Mouse (Mus musculus): ENCODE data around the gene Pld2. TPM values are rescaled to one million over a fixed set of nuclear protein-coding genes. Genes with fewer than 3 reads are reported as not detected.
"Not testable (repeated sequence)": the region's sequence is repeated elsewhere in the genome, so short reads cannot be mapped to it uniquely, and the experiment has no call there.

The Pld2 gene
- polyA plus RNA-seq, 1 experiment from 2014 or later = 4.5 TPM

- H3K4me1 ChIP-seq; H3K27me3 ChIP-seq; H3K4me2 ChIP-seq (replicated peaks); H3K9me3 ChIP-seq; H3K4me3 ChIP-seq; H3K27ac ChIP-seq; H3K9ac ChIP-seq; ATAC-seq (ENCODE audit: low FRiP score, low read depth): not testable (repeated sequence)
- H3K36me3 ChIP-seq = peaks cover 38% of the 10 kb centered on the region
- 78% methylated on average over 2 of the region's 2 CpGs for WGBS
These were observed 8.8 kb upstream of the Pld2 start for GRCm38 (mm10) chr11:70531065-70531464.

GRCm38 (mm10) chr11:70532839-70533238 lies 7.0 kb upstream of the Pld2 start, which contains the start of gene Gm40193:
Gm40193 (minus strand) TSS chr11:70532939.
- Histone ChIP-seq H3K9ac (no peak within 1 kb of the TSS), H3K4me3 (no peak within 1 kb of the TSS), H3K9me3 (no peaks in the 10 kb centered on the region), H3K36me3 (peaks cover 20% of the 10 kb centered on the region), H3K27me3 (peaks cover 3% of the 10 kb centered on the region; the same call in 1 of the 2 replicates), H3K27ac (no peak within 1 kb of the TSS), H3K4me2 (replicated peaks) (no peak within 1 kb of the TSS), H3K4me1 (no peaks in the 10 kb centered on the region)
- 77% methylated on average over 6 of the region's 6 CpGs for WGBS
- no peak for ATAC-seq (ENCODE audit: low FRiP score, low read depth)

- Histone ChIP-seq H3K27me3 (peaks cover 55% of the 10 kb centered on the region), H3K4me1 (peaks cover 7% of the 10 kb centered on the region; the same call in 1 of the 2 replicates), H3K4me3 (peak overlapping the region; percentile 67), H3K9ac (peak overlapping the region; percentile 77), H3K4me2 (replicated peaks) (peak overlapping the region; percentile 86), H3K36me3 (no peaks in the 10 kb centered on the region), H3K9me3 (no peaks in the 10 kb centered on the region), H3K27ac (no peak overlapping the region)
- 19% methylated on average over 9 of the region's 9 CpGs for WGBS
- ATAC-seq (ENCODE audit: low FRiP score, low read depth) = no peak
These were observed 441 bp upstream of the Pld2 start for GRCm38 (mm10) chr11:70539423-70539822.

- Histone ChIP-seq H3K4me1 (peaks cover 7% of the 10 kb centered on the region; the same call in 1 of the 2 replicates), H3K27me3 (peaks cover 55% of the 10 kb centered on the region), H3K9me3 (no peaks in the 10 kb centered on the region), H3K9ac (no peak overlapping the region), H3K4me3 (peak overlapping the region; percentile 67), H3K36me3 (no peaks in the 10 kb centered on the region), H3K27ac (no peak overlapping the region), H3K4me2 (replicated peaks) (peak overlapping the region; percentile 86)
- no peak for ATAC-seq (ENCODE audit: low FRiP score, low read depth)
- WGBS = 89% methylated on average over 7 of the region's 7 CpGs
These were observed 1.1 kb downstream of the Pld2 start for GRCm38 (mm10) chr11:70540928-70541327.

GRCm38 (mm10) chr11:70541415-70541814 lies 1.6 kb downstream of the Pld2 start:
- Histone ChIP-seq H3K4me2 (replicated peaks) (no peak overlapping the region), H3K9me3 (no peaks in the 10 kb centered on the region), H3K27me3 (peaks cover 55% of the 10 kb centered on the region), H3K4me3 (no peak overlapping the region), H3K27ac (no peak overlapping the region), H3K4me1 (peaks cover 7% of the 10 kb centered on the region; the same call in 1 of the 2 replicates), H3K9ac (no peak overlapping the region), H3K36me3 (no peaks in the 10 kb centered on the region)
- ATAC-seq (ENCODE audit: low FRiP score, low read depth) = no peak
- WGBS = 74% methylated on average over 5 of the region's 5 CpGs

GRCm38 (mm10) chr11:70544496-70544895 lies 4.6 kb downstream of the Pld2 start:
- WGBS = 62% methylated on average over 7 of the region's 7 CpGs
- no peaks in the 10 kb centered on the region for H3K36me3 ChIP-seq
- H3K27me3 ChIP-seq = peaks cover 39% of the 10 kb centered on the region
- ATAC-seq (ENCODE audit: low FRiP score, low read depth) = no peak
- H3K4me2 ChIP-seq (replicated peaks) = no peak overlapping the region
- peaks cover 7% of the 10 kb centered on the region; the same call in 1 of the 2 replicates for H3K4me1 ChIP-seq
- no peak overlapping the region for H3K4me3 ChIP-seq
- H3K27ac ChIP-seq = no peak overlapping the region
- H3K9ac ChIP-seq = no peak overlapping the region
- no peaks in the 10 kb centered on the region for H3K9me3 ChIP-seq

GRCm38 (mm10) chr11:70551526-70551925 lies 11.7 kb downstream of the Pld2 start:
- Histone ChIP-seq H3K36me3 (peaks cover 2% of the 10 kb centered on the region; the same call in 1 of the 2 replicates), H3K27me3 (no peaks in the 10 kb centered on the region), H3K4me1 (0 out of 2 replicates have a peak, but pooled peaks cover 3% of the 10 kb centered on the region), H3K4me3 (no peak overlapping the region), H3K4me2 (replicated peaks) (no peak overlapping the region), H3K9me3 (no peaks in the 10 kb centered on the region), H3K27ac (no peak overlapping the region), H3K9ac (no peak overlapping the region)
- ATAC-seq (ENCODE audit: low FRiP score, low read depth) = no peak
- WGBS = 87% methylated on average over 8 of the region's 8 CpGs

- Histone ChIP-seq H3K27ac (no peak overlapping the region), H3K4me2 (replicated peaks) (no peak overlapping the region), H3K4me3 (no peak overlapping the region), H3K27me3 (no peaks in the 10 kb centered on the region), H3K36me3 (peaks cover 3% of the 10 kb centered on the region; the same call in 1 of the 2 replicates), H3K4me1 (0 out of 2 replicates have a peak, but pooled peaks cover 3% of the 10 kb centered on the region), H3K9me3 (no peaks in the 10 kb centered on the region), H3K9ac (no peak overlapping the region)
- no peak for ATAC-seq (ENCODE audit: low FRiP score, low read depth)
- 22% methylated on average over 7 of the region's 7 CpGs for whole genome bisulfite sequencing
These were observed 14.1 kb downstream of the Pld2 start for GRCm38 (mm10) chr11:70553940-70554339.

- Histone ChIP-seq H3K4me3 (no peak overlapping the region), H3K27ac (no peak overlapping the region), H3K36me3 (peaks cover 3% of the 10 kb centered on the region; the same call in 1 of the 2 replicates), H3K27me3 (no peaks in the 10 kb centered on the region), H3K4me1 (peaks cover 8% of the 10 kb centered on the region; the same call in 1 of the 2 replicates), H3K4me2 (replicated peaks) (no peak overlapping the region), H3K9me3 (no peaks in the 10 kb centered on the region), H3K9ac (no peak overlapping the region)
- ATAC-seq (ENCODE audit: low FRiP score, low read depth) = no peak
- 86% methylated on average over 9 of the region's 9 CpGs for WGBS
These were observed 17.7 kb downstream of the Pld2 start for GRCm38 (mm10) chr11:70557545-70557944.

- Histone ChIP-seq H3K4me3 (peak overlapping the region; percentile 90), H3K27me3 (no peaks in the 10 kb centered on the region), H3K9ac (peak overlapping the region; percentile 84), H3K4me2 (replicated peaks) (peak overlapping the region; percentile 92), H3K4me1 (peaks cover 37% of the 10 kb centered on the region), H3K9me3 (no peaks in the 10 kb centered on the region), H3K36me3 (0 out of 2 replicates have a peak, but pooled peaks cover 4% of the 10 kb centered on the region), H3K27ac (peak overlapping the region; percentile 69; the same call in 1 of the 2 replicates)
- no peak for ATAC-seq (ENCODE audit: low FRiP score, low read depth)
- 4% methylated on average over 2 of the region's 2 CpGs for WGBS
These were observed 22.0 kb downstream of the Pld2 start for GRCm38 (mm10) chr11:70561937-70562286.

GRCm38 (mm10) chr11:70562287-70562994 lies 22.6 kb downstream of the Pld2 start, which contains the start of gene Mink1:
Mink1 (plus strand) TSS chr11:70562881.
- Histone ChIP-seq H3K4me2 (replicated peaks) (peak within 1 kb of the TSS; percentile 92), H3K9me3 (no peaks in the 10 kb centered on the region), H3K4me3 (peak within 1 kb of the TSS; percentile 90), H3K9ac (peak within 1 kb of the TSS; percentile 84), H3K27ac (peak within 1 kb of the TSS; percentile 88), H3K4me1 (peaks cover 39% of the 10 kb centered on the region), H3K27me3 (no peaks in the 10 kb centered on the region), H3K36me3 (0 out of 2 replicates have a peak, but pooled peaks cover 6% of the 10 kb centered on the region)
- peak; percentile 91 for ATAC-seq (ENCODE audit: low FRiP score, low read depth)
- WGBS = under 1% methylated on average over 52 of the region's 57 CpGs

GRCm38 (mm10) chr11:70562995-70563469 lies 23.2 kb downstream of the Pld2 start:
- under 1% methylated on average over 28 of the region's 31 CpGs for WGBS
- Histone ChIP-seq H3K27me3 (no peaks in the 10 kb centered on the region), H3K36me3 (peaks cover 10% of the 10 kb centered on the region), H3K9me3 (no peaks in the 10 kb centered on the region), H3K9ac (peak overlapping the region; percentile 84), H3K27ac (peak overlapping the region; percentile 88), H3K4me3 (peak overlapping the region; percentile 90), H3K4me1 (peaks cover 39% of the 10 kb centered on the region), H3K4me2 (replicated peaks) (peak overlapping the region; percentile 92)
- ATAC-seq (ENCODE audit: low FRiP score, low read depth) = peak; percentile 41; the same call in 1 of the 2 replicates
